Mouse (Mus musculus) retina, postnatal 1 day (tissue): ENCODE data around the gene Ankmy2.

Experiments
- DNase-seq: peaks from one replicate; pipeline ENCODE4 v3.0.0-alpha.2; 2012

Gene Ankmy2

DNA sequence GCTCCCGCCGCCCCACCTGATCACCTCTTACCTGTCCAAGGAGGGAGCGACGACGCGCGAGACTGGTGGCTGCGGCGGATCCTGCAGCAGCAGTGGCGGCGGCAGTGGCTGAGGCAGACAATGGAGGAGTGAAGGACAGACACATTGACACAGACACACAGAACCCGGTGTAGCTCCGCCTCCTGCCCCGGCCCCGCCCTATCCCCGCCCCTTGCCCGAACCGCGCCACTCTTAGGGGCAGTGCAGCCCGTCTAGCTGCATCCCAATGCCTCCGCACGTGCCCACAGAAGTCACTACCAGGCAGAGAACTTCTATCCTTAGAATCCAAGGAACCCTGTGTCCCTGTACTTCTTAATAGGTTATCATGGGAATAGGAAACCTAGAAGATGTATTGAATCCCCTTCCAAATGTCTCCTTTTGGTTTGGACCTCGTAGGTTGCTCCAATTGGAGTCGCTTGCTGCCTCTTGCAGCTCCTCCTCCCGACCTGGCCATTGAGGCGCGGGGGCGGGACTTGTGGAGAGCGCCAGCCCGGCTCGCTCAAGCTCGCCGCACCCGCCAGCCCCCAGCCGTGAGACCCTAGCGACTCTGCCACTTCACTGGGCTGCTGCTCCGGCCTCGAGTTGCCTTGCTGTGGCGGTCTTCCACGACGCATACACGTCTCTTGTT is at the start of gene Ankmy2:
Gene Ankmy2 (plus strand): TSS at position 478 of the 667 bp plus-strand sequence.
- DNase-seq: peak; percentile 98

DNA sequence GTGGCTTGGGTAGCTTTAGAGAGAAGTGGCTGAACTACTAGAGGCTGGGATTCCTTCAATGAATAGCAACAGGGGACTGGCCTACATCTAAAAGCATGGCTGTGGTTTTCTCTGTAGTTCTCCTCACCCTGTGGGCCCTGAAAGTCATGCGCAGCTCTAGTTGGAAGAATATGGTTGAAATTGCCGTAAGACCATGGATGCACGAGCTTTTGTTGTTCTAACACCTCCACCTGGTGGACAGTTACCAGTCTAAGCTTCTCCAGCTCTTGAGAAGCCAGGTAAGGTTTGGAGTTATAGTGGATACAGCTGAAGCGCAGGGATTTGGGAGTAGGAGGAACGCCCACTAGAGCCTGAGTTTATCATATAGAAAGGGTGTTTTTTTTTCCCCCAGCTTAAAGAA is 48.5 kb upstream of the Ankmy2 start:
- no peak for DNase-seq

DNA sequence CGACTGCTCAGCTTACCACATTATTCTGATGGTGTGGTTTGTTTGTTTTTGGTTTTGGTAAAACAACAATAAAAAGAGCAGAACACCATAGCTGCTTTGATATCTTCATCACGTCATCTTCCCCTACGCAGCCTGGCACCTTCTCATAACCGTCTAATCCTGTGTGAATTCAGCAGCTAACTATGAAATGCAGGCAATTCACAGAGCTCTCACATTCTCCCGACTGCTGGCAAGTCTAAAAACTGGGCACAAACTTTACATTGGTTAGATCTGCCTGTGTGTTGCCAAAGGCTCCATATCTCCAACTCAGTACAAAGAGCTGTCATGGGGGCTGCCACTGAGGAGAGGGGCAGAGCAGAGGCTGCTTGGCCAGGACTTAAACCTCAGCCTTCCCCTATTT is 46.5 kb upstream of the Ankmy2 start:
- no peak for DNase-seq

DNA sequence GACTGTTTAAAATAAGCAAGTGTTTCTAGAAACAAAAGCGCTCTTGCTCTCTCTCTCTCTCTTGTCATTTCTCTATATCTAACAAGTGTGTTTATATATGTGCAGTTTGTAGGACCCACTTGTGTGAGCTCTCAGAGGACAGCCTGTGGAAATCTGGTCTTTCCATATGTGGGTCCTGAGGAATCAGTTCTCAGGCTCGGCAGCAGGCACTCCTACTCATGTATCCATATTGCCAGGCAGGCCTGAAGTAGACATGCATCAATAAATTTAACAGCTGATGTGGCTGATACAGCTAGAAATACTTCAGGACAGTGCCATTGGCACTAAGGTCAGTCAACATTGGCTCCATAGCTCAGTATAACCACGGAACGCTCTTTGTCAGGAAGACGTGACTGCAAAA is 45.8 kb upstream of the Ankmy2 start:
- no peak for DNase-seq

DNA sequence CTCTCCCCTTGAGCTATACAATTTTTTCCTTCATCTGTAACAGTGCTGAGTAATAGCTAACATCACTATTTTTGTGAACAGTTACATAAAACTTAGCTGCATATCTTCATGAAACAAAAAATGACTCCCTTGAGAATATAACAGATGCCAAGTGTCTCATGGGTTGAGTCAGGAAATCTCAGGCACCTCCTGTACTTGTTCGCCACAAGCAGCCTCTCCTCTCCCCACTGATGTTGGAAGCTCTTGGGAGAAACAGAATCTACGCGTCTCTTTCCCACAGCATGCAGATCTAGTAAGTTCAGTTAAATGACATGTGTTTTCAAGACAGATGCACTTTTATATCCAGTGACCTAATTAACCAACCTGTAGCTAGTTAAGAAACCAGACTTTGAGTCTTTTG is 44.8 kb upstream of the Ankmy2 start:
- no peak for DNase-seq

DNA sequence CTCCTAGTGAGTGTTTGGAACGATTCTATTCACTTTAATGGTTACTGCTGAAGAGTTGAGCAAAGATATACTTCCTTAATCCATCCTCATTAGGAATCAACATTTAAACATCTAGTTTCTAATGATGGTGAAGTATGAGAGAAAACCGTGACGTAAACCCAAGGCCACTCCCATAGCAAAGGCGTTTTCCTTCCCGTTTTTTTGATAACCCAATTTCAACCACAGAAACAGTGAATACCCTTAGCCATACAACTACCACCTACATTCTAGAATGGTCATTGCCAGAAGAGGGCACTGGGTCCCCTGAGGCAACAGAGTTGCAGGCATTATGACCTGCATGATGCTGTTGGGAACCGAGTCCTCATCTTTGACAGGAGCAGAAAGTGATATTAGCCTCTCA is 39.8 kb upstream of the Ankmy2 start:
- DNase-seq: no peak

DNA sequence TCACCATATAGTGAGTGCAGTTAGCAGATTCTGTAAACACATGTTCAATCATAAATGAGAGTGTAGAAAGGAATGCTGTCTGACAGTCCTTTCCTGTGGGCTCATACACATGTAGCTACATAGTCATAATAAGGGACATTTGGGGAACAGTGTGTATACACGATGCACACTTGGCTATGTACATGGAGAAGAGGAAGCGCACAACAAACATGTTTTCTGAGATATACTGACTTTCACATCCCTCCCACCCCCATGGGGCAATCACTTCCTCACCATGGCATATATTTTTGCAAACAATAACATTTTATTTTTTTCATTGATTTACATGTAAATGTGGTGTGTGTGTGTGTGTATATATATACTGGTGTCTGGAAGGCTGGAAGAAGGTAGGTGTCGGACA is 37.7 kb upstream of the Ankmy2 start:
- no peak for DNase-seq

DNA sequence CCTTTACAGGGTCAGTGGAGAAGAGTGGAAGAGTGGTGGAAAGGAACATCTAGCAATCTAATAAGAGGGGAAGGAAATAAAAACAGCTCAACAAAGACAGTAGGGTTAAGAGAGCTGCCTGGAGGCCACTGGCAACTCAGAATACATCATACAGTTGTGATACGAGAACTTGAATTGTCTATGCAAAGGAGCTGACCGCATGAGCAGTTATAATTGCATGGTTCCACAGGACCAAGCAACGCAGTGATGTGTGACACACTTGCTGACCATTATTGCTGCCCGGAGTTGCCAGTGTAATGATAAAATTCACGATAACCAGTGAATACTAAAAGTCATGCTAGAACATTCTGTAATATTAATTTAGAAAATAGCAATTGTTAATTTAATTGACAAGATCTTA is 30.9 kb upstream of the Ankmy2 start:
- DNase-seq: no peak

DNA sequence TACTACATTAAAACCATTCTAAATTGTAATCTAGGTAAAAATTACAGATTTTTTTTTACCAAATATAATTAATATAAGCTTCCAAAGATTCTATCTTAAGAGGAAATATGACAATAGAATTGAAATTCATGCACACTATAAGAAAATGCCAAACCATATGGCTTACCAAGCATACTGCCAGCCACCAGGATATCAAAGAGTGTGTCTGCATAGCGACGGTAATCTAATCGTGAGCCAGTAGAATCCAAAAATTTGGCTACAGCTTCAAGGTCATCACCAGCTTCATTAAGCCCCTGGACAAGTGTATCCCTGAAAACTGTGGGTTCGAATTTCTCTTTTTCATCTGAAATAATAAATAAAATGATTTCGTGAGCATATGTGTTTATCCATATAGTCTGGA is 27.1 kb upstream of the Ankmy2 start:
- DNase-seq: no peak

DNA sequence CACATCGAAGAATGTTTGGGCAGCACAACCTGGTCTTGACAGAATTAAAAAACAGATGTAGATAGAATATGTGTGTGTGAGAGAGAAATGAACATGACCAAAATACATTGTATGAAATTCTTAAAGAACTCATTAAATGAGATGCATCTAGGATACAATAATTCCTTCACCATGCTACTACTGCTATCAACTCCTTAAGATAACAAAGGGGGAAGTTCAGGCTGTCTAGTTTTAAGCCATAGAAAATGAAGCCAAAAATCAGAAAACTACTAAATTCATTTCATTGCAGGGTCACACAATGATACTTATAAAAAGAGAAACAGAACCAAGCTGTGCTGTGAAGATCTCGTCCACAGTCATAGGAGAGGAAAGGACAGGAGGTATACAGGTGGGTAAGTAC is 24.7 kb upstream of the Ankmy2 start:
- no peak for DNase-seq

DNA sequence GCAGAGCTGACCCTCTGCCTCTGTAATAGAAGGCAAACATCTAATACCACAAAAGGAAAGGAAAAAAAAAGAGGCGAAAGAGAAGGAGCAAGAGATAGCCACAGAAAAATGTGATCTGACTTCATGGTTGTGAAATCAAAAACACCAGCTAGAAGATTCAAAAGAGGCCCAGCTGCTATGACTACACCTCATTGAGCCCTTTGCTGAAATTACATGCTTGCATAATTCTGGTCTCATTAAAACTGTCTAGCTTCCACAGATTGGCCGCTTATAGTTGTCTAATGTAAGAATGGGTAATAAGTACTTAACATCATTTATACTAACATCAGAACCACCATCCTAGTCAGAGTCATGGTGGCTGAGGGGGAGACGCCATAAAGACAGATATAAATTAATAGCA is 24.2 kb upstream of the Ankmy2 start:
- no peak for DNase-seq

DNA sequence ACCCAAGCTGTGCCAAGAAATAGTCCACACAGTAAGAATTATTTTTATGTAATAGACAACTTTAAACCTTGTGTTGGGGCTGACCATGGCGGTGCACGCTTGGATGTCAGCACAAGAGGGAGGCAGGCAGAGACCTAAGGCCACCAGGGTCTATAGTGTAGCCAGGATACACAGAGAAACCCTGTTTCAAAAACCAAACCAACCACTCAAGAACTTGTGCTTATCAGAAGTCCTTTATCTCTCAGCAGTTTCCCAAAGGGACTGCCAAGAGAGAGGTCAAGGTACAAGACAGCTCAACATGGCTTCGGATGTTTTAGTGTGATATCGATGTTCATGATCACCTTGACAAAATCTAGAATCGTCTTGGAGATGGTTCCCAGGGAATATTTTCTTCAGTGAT is 23.4 kb upstream of the Ankmy2 start:
- no peak for DNase-seq

DNA sequence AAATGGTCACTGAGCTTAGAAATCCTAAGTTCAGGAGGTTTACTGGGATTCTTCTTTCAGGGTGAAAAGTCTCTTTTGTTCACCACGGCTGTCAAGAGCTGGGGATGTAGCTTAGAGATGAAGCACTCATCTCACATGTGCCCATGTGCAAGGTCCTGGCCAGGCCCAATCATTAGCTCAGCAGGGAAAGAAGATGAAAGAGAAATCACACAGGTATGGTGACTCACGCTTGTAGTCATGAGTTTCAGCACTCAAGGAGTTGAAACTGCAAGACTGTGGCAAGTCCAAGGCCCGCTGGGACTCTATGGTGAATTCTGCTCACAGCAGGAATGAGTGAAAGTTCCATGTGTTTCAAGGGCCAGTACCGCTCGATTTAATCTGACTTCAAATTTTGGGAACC is 22.8 kb upstream of the Ankmy2 start:
- DNase-seq: no peak

DNA sequence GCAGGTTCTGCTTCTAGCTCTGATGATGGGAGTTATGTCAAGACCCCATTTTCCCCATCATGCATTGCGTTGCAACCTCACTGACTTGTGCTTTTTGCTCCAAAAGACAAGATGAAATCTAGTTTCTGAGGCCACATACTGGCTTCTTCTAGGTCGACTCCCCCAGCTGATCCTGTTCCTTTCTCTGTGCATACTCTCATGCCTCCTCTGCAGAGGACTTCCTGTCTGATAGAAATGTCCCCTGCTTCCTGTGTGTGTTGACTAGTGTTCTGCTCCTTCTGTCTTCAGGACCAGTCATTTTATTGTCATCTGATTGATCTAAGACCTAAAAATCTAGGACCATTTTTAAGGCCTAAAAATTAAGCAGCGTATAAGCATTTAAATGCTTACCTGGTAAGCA is 21.5 kb upstream of the Ankmy2 start:
- DNase-seq: no peak

DNA sequence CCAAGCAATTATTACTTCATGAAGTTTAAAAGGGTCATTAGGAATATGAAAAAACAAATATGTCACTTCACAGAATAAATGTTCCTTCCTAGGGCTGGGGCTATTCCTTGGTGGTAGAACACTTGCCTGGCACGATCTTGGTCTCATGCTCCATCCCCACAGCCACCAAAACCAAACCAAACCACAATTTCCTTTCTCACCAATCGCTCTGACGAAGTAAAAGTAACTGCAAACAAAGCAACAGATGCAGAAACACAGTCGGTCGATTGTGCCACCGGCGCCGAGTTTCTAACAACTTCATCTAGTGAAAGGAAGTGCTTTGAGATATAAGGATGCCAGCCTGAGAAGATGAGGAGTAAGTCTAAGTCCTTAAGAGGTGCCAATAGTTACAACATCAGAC is 20.6 kb upstream of the Ankmy2 start:
- no peak for DNase-seq

DNA sequence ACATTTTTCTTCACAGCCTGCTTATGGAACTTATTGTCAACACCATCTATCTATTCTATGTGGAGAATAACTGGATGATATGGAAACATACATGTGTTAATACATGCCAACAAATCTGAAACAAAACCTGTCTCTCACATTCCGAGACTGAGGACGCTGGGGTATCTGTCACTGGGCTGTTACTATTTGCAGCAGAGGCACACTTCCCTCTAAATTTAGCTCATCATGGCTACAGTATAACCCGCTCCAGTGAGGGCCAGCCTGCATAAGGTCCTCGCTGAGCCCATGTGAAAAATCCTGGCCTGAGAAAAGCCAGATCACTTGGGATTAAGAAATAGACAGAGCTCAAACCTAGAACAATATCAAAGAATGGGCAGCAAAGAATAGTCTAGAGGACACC is 19.7 kb upstream of the Ankmy2 start:
- no peak for DNase-seq

DNA sequence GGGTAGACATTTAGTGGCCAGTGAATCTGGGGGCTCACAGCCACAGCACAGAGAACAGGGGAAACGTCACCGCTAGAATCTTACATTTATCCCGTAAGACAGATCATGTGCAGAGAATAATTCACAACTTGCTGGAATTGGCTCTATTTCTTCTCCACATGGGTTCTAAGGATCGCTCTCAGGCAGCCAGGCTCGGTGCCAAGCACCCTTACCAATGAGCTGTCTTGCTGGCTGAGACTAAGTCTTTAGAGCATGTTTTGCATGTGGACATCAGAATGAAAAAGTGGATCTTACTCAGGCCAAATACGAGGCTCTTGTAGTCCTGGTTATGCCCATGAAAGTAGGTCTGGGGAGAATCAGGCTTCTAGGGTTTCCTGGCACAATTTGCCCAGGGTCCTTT is 16.5 kb upstream of the Ankmy2 start:
- DNase-seq: no peak

DNA sequence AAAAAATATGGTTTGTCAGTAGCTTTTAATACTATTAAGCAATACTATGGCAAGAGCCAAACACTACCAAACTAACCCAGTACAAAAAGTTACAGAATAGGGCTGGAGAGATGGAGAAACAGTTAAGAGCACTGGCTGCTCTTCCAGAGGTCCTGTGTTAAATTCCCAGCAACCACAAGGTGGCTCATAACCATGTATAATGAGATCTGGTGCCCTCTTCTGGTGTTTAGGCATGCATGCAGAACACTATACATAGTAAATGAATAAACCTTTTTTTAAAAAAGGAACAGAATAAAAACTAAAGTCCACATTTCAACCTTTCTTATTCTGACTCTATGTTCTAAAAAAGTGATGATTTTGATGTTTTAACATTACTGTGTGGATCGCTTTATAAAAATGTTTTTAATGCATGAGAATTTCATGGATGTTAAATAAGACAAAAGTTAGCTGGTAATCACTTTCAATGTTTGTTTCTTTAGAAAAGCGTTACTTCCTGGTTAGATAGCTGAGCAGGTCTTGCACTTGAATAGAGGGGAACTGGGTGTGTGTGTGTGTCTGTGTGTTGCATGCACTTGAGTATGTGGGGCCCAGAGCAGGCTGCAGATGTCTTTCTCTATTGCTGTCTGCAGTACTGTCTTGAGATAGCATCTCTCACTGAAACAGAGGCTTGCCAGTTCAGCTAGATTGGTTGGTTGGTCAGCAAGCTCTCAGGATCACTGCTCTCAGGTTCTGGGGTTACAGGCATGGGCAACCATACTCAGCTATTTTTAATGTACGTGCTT is 10.5 kb upstream of the Ankmy2 start:
- DNase-seq: no peak

DNA sequence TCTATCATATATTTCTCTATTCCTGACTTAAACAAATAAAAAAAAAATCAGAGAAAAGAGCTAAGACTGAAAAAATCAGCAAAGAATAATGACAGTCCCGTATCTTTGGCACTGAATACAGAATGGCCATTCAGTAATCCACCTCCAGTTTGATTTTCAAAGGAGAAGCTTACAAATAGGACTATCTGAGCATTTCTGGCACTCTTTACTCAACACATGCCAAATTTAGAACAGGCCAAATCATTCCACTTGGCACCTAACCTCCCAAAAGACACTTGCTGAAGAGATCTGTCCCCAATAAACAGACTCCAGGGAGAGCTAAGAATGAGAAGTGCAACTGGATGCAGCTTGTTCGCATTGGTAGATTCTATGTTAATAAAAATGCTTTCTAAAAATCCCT is 6.6 kb upstream of the Ankmy2 start:
- DNase-seq: no peak

DNA sequence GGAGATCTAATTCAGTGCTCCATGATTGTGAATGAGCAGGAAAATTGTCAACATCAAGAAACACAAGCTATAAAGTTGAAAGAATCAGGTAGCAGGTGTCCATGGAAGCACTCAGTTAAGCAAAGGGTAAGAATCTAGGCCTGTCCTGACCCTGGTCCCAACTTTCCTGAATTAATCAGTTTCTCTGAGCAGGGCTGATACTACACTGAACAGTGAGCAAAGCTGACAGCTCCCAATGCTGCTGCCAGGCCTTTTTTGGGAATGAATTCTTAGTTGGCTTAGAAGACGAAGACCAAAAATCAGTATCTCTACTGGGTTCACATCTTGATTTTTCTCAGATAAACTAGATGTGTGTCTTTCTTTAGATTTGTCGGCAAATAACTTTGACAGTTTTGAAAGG is 6.2 kb upstream of the Ankmy2 start:
- no peak for DNase-seq

DNA sequence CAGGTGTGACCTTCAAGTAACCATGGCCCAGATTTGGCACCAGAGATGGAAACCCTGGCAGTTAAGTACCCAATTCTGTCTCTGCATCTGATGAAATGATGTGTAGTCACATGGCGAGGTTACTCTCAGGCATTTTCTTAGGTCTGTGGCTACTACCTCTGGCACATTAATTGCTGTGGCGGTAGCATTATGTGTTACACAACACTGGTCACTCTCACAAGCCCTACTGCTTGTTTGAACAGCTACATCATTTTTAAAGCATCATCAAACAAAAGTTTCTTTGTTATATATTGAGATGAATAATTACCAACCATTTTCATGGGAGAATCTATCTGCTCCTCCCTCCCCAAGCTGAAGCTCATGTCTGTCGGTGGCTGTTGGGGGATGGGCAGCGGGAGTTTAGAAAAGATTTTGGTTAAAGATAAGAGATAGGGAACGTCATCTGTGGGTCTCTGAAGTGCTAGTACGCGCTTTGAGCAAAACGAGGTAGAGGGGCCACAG is 1.7 kb upstream of the Ankmy2 start:
- DNase-seq: peak; percentile 43

DNA sequence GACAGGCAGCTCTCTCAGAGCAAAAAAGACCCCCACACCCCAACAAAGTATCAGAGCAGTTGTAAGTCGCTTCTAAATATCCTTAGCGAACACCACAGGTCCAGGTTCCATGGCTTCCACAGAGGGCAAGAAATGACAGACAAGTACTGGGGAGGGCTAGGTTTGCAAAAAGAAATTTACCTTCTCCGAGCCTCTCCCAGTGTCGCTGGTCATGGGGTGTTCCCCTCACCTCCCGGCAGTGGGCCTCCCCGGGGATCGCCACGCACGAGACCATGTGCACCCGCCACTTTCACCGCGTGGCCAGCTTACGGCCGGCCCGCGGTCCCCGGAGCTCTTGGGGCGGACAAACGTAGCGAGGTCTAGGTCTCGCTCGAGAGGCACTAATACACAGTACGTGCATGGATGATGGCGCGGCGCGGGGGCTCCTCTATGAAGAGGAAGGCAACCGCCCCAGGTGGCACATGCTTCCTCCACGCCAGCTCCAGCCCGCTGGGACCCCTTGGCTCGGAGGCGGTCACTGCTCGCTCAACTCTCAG is 745 bp upstream of the Ankmy2 start:
- no peak for DNase-seq

DNA sequence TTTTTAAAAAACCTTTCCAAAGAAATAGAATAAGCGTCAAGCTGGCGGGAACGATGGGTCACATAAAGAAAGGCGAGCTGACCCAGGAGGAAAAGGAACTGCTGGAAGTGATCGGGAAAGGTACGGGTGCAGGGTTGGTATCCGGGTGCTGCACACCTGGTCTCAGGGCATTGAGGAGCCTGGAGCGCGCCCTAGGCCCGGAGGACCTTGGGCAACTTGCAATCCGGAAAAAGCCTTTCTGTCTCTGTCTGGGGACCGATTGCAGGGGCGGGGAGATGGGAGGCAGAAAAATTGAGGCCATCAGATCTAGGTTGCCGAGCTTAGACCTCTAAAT is 357 bp downstream of the Ankmy2 start:
- no peak for DNase-seq

DNA sequence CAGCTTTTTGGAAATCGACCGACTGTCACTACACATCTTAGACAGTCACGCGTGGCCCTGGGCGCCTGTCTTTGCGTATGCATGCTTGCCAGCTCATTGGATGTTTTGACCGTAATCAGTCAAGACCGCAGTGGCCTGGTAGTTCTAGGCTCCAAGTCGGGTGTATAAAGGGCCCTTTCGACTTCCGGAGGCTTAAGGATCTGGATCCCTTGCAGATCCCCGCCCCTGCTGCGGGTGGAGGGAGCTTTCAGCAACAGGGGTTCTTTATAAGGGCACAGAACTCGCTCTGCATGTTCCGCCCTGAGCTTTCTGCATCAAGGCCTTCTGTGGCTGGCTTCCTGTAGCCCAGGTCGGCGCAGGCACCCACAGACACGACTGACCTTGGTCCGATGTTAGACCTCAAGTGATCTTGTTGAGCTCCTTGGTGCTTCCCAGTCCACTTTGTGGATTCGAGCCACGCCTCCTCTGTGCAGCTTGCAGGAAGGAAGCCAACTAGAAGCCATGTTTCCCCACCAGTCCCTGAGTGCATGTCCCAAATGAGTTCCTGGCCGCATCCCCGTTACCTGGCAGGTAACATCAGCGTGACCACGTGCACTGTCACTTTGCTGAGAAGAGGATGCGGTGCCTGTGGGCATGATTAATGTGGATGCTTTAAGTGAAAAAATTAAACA is 859 bp downstream of the Ankmy2 start, which contains the start of gene Bzw2:
Gene Bzw2 (minus strand): TSS at position 443 of the 671 bp plus-strand sequence.
- peak; percentile 84 for DNase-seq
